Mouse (Mus musculus): ENCODE measurements around the gene Cyp4a31. TPM values are rescaled to one million over a fixed set of nuclear protein-coding genes. Genes with fewer than 3 reads are reported as not detected.
"Not testable (repeated sequence)": the region's sequence is repeated elsewhere in the genome, so short reads cannot be mapped to it uniquely, and the experiment has no call there.

Gene Cyp4a31
- polyA plus RNA-seq, 2 experiments: 0.04 to 0.06 TPM

DNA sequence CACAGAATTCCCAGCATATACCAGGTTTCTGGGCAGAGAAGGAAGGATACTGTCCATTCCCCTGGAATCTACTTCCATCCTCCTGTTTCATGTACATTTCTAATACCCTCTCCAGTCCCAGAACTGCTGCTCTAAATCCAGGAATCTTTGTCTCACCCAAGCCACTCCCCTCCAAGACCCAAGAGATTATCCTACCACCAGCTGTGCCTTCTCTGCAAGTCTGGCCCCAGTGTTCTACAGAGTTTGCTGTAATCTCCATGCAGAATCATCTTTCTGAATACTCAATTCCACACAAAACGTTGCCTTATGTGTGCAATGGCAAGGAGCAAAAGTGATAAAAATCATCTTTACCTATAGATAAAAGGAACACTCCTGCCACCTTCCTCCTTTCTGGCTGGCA lies 18.3 kb upstream of the Cyp4a31 start:
- Histone ChIP-seq H3K27ac (no peak overlapping the region), H3K4me1 (replicated peaks; ENCODE audit: control insufficient read depth in 2 of 2, insufficient read depth in 2 of 2, low read length in 1 of 2) (no peaks in the 10 kb centered on the region), H3K9me3 (ENCODE audit: control insufficient read depth, low read length) (no peaks in the 10 kb centered on the region), H3K4me2 (ENCODE audit: low read depth) (no peak overlapping the region), H3K27me3 (ENCODE audit: control insufficient read depth, insufficient read depth, low read length) (no peaks in the 10 kb centered on the region), H3K9ac (replicated peaks) (no peak overlapping the region), H3K4me3 (ENCODE audit: insufficient read depth in 1 of 2, low read depth in 2 of 2, low read length in 2 of 2) (no peak overlapping the region), H3K36me3 (replicated peaks; ENCODE audit: control insufficient read depth, insufficient read depth, low read depth) (no peaks in the 10 kb centered on the region)
- no peak for TF ChIP-seq CTCF (IDR thresholded peaks at IDR 0.05; ENCODE audit: low read depth)
- no peak for TF ChIP-seq EP300 (IDR thresholded peaks at IDR 0.05; ENCODE audit: low read depth)
- no peak for DNase-seq (ENCODE audit: low read depth in 3 of 3, low spot score in 3 of 3)
- WGBS (ENCODE audit: insufficient replicate concordance): 31% methylated on average over 1 of the region's 1 CpGs
- ATAC-seq (ENCODE audit: insufficient read depth): no peak

- WGBS (ENCODE audit: insufficient replicate concordance): 25% methylated on average over 2 of the region's 2 CpGs
- Histone ChIP-seq H3K4me1 (replicated peaks; ENCODE audit: control insufficient read depth in 2 of 2, insufficient read depth in 2 of 2, low read length in 1 of 2) (no peaks in the 10 kb centered on the region), H3K9me3 (ENCODE audit: control insufficient read depth, low read length) (no peaks in the 10 kb centered on the region), H3K9ac (replicated peaks) (no peak overlapping the region), H3K36me3 (replicated peaks; ENCODE audit: control insufficient read depth, insufficient read depth, low read depth) (no peaks in the 10 kb centered on the region), H3K4me2 (ENCODE audit: low read depth) (no peak overlapping the region), H3K27me3 (ENCODE audit: control insufficient read depth, insufficient read depth, low read length) (no peaks in the 10 kb centered on the region), H3K4me3 (ENCODE audit: insufficient read depth in 1 of 2, low read depth in 2 of 2, low read length in 2 of 2) (no peak overlapping the region), H3K27ac (no peak overlapping the region)
- ATAC-seq (ENCODE audit: insufficient read depth): no peak
- DNase-seq (ENCODE audit: low read depth in 3 of 3, low spot score in 3 of 3): no peak
- no peak for TF ChIP-seq CTCF (IDR thresholded peaks at IDR 0.05; ENCODE audit: low read depth)
- no peak for TF ChIP-seq EP300 (IDR thresholded peaks at IDR 0.05; ENCODE audit: low read depth)
These were observed 17.2 kb upstream of the Cyp4a31 start for GRCm38 (mm10) chr4:115546141-115546828.

DNA sequence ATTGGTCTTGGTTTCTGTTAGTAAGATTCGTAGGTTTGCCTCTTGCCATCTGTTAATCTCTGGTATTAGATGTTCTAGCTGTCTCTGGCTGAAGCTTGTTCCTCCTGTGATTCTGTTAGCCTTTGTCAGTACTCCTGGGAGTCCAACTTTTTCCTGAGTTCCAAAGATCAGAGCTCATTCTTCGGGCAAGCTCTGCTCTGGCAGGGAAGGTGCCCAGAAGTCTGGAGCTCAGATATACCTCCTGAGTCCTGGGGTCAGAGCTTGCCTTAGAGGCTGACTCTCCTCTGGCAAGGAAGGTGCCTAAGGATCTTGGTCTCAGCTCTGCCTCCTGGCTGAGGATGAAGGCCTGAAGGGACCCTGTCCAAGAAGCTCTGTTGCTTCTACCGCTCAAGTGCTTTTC lies 10.7 kb upstream of the Cyp4a31 start:
- Histone ChIP-seq H3K36me3 (replicated peaks; ENCODE audit: control insufficient read depth, insufficient read depth, low read depth) (no peaks in the 10 kb centered on the region), H3K4me3 (ENCODE audit: insufficient read depth in 1 of 2, low read depth in 2 of 2, low read length in 2 of 2) (no peak overlapping the region), H3K9ac (replicated peaks) (no peak overlapping the region), H3K9me3 (ENCODE audit: control insufficient read depth, low read length) (no peaks in the 10 kb centered on the region), H3K27me3 (ENCODE audit: control insufficient read depth, insufficient read depth, low read length) (no peaks in the 10 kb centered on the region), H3K27ac (no peak overlapping the region), H3K4me1 (replicated peaks; ENCODE audit: control insufficient read depth in 2 of 2, insufficient read depth in 2 of 2, low read length in 1 of 2) (no peaks in the 10 kb centered on the region), H3K4me2 (ENCODE audit: low read depth) (no peak overlapping the region)
- 64% methylated on average over 3 of the region's 3 CpGs for WGBS (ENCODE audit: insufficient replicate concordance)
- no peak for TF ChIP-seq CTCF (IDR thresholded peaks at IDR 0.05; ENCODE audit: low read depth)
- TF ChIP-seq EP300 (IDR thresholded peaks at IDR 0.05; ENCODE audit: low read depth): no peak
- ATAC-seq (ENCODE audit: insufficient read depth): no peak
- no peak for DNase-seq (ENCODE audit: low read depth in 3 of 3, low spot score in 3 of 3)

DNA sequence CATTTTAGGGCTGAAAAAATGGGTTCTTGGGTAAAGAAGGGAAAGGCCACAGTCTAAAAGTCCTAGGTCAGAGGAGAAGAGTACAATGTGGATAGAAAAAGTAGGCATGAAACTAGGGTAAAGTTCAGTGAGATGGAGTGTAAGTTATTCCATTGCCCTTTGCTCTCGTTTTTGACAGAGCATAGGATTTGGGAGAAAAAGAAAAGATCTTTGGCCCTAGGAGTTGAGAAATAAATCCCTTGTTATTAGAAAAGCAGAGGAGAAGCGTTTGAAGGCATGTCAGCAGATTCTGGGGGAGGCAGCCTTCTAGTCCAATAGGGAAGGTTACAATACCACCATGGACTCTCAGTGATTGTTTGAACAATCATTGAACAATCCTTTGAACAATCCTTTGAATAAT lies 7.9 kb upstream of the Cyp4a31 start:
- H3K27me3 ChIP-seq (ENCODE audit: control insufficient read depth, insufficient read depth, low read length): no peaks in the 10 kb centered on the region
- DNase-seq (ENCODE audit: low read depth in 3 of 3, low spot score in 3 of 3) (no peak), ATAC-seq (ENCODE audit: insufficient read depth) (no peak)
- H3K9me3 ChIP-seq (ENCODE audit: control insufficient read depth, low read length): no peaks in the 10 kb centered on the region
- no peak overlapping the region for H3K27ac ChIP-seq
- H3K9ac ChIP-seq (replicated peaks): no peak overlapping the region
- H3K4me3 ChIP-seq (ENCODE audit: insufficient read depth in 1 of 2, low read depth in 2 of 2, low read length in 2 of 2): no peak overlapping the region
- no peaks in the 10 kb centered on the region for H3K4me1 ChIP-seq (replicated peaks; ENCODE audit: control insufficient read depth in 2 of 2, insufficient read depth in 2 of 2, low read length in 1 of 2)
- WGBS (ENCODE audit: insufficient replicate concordance): 44% methylated on average over 2 of the region's 2 CpGs
- no peak for TF ChIP-seq CTCF (IDR thresholded peaks at IDR 0.05; ENCODE audit: low read depth)
- no peak for TF ChIP-seq EP300 (IDR thresholded peaks at IDR 0.05; ENCODE audit: low read depth)
- H3K4me2 ChIP-seq (ENCODE audit: low read depth): no peak overlapping the region
- H3K36me3 ChIP-seq (replicated peaks; ENCODE audit: control insufficient read depth, insufficient read depth, low read depth): no peaks in the 10 kb centered on the region

DNA sequence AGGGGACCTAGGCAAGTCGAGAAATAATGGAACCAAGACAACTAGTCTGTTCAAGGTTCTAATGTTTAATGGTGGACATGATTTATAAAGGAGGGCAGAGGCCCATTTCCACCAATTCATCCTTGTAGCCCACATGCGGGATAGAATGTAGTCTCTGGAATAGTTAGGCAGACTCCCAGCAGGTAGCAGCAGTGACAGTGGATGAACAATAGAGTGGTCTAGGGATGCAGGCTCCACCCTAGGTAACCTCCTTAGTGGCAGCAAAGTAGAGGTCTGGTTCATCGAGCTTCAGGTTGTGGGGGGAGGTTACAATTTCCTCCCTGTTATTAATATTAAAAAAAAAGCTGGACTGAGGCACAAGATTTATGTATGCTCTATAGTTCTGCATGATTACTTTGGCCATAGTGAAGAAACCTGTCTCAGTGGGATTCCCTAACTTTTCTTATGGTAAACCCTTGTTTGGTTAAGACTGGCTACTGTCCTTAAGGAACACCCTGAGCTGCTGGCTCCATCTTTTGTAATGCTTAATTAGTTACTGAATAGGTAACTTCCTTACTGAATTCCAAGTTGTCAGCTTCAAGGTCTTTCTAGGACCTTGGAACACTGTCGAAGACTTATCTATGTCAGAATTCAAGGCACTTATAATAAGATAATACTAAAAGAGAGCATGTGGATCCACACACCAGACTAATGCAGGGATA lies 5.4 kb upstream of the Cyp4a31 start:
- Histone ChIP-seq H3K4me3 (ENCODE audit: insufficient read depth in 1 of 2, low read depth in 2 of 2, low read length in 2 of 2) (no peak overlapping the region), H3K9me3 (ENCODE audit: control insufficient read depth, low read length) (no peaks in the 10 kb centered on the region), H3K36me3 (replicated peaks; ENCODE audit: control insufficient read depth, insufficient read depth, low read depth) (no peaks in the 10 kb centered on the region), H3K27ac (no peak overlapping the region), H3K4me1 (replicated peaks; ENCODE audit: control insufficient read depth in 2 of 2, insufficient read depth in 2 of 2, low read length in 1 of 2) (no peaks in the 10 kb centered on the region), H3K4me2 (ENCODE audit: low read depth) (no peak overlapping the region), H3K27me3 (ENCODE audit: control insufficient read depth, insufficient read depth, low read length) (no peaks in the 10 kb centered on the region), H3K9ac (replicated peaks) (no peak overlapping the region)
- no peak for ATAC-seq (ENCODE audit: insufficient read depth)
- DNase-seq (ENCODE audit: low read depth in 3 of 3, low spot score in 3 of 3): no peak
- 49% methylated on average over 4 of the region's 4 CpGs for WGBS (ENCODE audit: insufficient replicate concordance)
- TF ChIP-seq EP300 (IDR thresholded peaks at IDR 0.05; ENCODE audit: low read depth) (no peak), CTCF (IDR thresholded peaks at IDR 0.05; ENCODE audit: low read depth) (no peak)

DNA sequence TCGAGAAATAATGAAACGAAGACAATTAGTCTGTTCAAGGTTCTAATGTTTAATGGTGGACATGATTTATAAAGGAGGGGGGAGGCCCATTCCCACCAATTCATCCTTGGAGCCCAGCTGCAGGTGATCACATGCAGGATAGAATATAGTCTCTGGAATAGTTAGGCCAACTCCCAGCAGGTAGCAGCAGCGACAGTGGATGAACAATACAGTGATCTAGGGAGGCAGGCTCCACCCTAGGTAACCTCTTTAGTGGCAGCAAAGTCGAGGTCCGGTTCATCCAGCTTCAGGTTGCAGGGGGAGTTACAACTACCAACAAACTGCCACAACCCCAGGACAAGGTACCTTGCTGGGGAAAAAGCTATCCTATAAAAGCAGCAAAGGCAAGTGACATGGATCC lies 2.2 kb upstream of the Cyp4a31 start:
- H3K4me1 ChIP-seq (replicated peaks; ENCODE audit: control insufficient read depth in 2 of 2, insufficient read depth in 2 of 2, low read length in 1 of 2); H3K9ac ChIP-seq (replicated peaks); H3K4me3 ChIP-seq (ENCODE audit: insufficient read depth in 1 of 2, low read depth in 2 of 2, low read length in 2 of 2); ATAC-seq (ENCODE audit: insufficient read depth); H3K4me2 ChIP-seq (ENCODE audit: low read depth); H3K9me3 ChIP-seq (ENCODE audit: control insufficient read depth, low read length); H3K27me3 ChIP-seq (ENCODE audit: control insufficient read depth, insufficient read depth, low read length); H3K36me3 ChIP-seq (replicated peaks; ENCODE audit: control insufficient read depth, insufficient read depth, low read depth); DNase-seq (ENCODE audit: low read depth in 3 of 3, low spot score in 3 of 3); H3K27ac ChIP-seq: not testable (repeated sequence)
- 50% methylated on average over 5 of the region's 5 CpGs for WGBS (ENCODE audit: insufficient replicate concordance)

DNA sequence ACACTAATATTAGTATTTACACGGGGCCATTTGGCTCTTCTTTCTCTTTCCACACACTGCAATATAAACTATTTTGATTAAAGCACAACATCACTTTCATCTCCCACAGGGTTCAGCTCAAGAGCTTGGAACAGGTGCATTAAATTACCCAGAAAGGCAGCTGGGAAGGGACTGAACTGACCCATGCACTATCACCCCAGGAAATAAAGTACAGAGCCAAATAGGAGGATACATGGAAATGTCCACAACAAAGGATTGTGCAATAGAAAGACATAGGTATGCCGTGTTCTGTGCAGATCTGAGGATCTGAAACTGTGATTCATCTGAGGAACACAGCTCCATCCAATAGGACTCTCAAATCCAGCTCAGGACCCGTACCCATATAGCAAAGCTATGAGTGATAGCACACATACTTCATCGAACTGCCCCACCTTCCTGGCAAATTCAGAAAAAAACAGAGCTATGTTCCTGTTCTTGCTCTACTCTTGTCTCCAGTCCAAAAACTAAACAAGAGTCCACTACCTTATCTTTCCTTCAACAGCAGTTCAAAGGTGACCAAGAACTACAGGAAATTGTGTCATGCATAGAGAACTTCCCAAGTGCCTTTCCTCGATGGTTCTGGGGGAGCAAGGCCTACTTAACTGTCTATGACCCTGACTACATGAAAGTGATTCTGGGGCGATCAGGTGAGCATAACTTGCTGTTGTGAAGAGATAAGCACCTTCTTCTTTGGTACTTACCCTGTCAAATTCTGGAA lies 1.2 kb downstream of the Cyp4a31 start:
- H3K9me3 ChIP-seq (ENCODE audit: control insufficient read depth, low read length); H3K36me3 ChIP-seq (replicated peaks; ENCODE audit: control insufficient read depth, insufficient read depth, low read depth); H3K4me1 ChIP-seq (replicated peaks; ENCODE audit: control insufficient read depth in 2 of 2, insufficient read depth in 2 of 2, low read length in 1 of 2); DNase-seq (ENCODE audit: low read depth in 3 of 3, low spot score in 3 of 3); ATAC-seq (ENCODE audit: insufficient read depth); H3K27me3 ChIP-seq (ENCODE audit: control insufficient read depth, insufficient read depth, low read length); H3K9ac ChIP-seq (replicated peaks); H3K4me3 ChIP-seq (ENCODE audit: insufficient read depth in 1 of 2, low read depth in 2 of 2, low read length in 2 of 2); H3K4me2 ChIP-seq (ENCODE audit: low read depth); H3K27ac ChIP-seq: not testable (repeated sequence)
- WGBS (ENCODE audit: insufficient replicate concordance): 39% methylated on average over 6 of the region's 6 CpGs
